Mouse (Mus musculus) effector memory CD4-positive, alpha-beta T cell, adult 7 months (primary cell): ENCODE results near the gene Gm21677. TPM values are rescaled to one million over a fixed set of nuclear protein-coding genes. Genes with fewer than 3 reads are reported as not detected.

ENCODE experiments used
- polyA plus RNA-seq: library from polyadenylated mRNA; unstranded; fragments of 100-300 nt; shearing (Covaris generic); gene quantifications from one replicate; pipeline ENCODE4 v1.2.1, GENCODE M21; 2017

Gm21677 gene
- polyA plus RNA-seq: not detected

GRCm38 (mm10) chrY:3306349-3306748, at the start of gene Gm21677:
Gene Gm21677, minus strand, starts transcription at chrY:3306449.

GRCm38 (mm10) chrY:3345229-3345628, 39.0 kb upstream of the Gm21677 start, which contains the start of gene Gm21693:
Gene Gm21693, minus strand, starts transcription at chrY:3345329.

Other genes with a start within 250 kb of the Gm21677 start
- gene Gm21693, start 38.9 kb upstream of the Gm21677 start, polyA plus RNA-seq: not detected
- not detected for gene Gm21704, start 103.7 kb upstream of the Gm21677 start, polyA plus RNA-seq
- gene Gm21708, start 103.7 kb upstream of the Gm21677 start, polyA plus RNA-seq: not detected